Mouse (Mus musculus) kidney, embryonic 15.5 days (tissue): ENCODE data around the gene Aftph. TPM values are rescaled to one million over a fixed set of nuclear protein-coding genes. Genes with fewer than 3 reads are reported as not detected.
A peak's percentile ranks its signal among the peaks of the same experiment; 100 is the strongest.
"Not testable (repeated sequence)": the region's sequence is repeated elsewhere in the genome, so short reads cannot be mapped to it uniquely, and the experiment has no call there.

ENCODE experiments used
- ATAC-seq: fragments of 200-750 bp; cut with Nextera tagmentation; replicated peaks from 2 replicates; pipeline ENCODE4 v1.8.0; 2017; ENCODE audit warnings: moderate TSS enrichment; ENCODE audit not compliant: low FRiP score
- H3K27ac ChIP-seq: fragments of 300-500 bp; sonication (generic); 2 replicates; pipeline ENCODE4 v1.5.1; 2015; ENCODE audit warnings: mild to moderate bottlenecking, inconsistent platforms
- H3K27me3 ChIP-seq: fragments of 300-500 bp; sonication (generic); 2 replicates; pipeline ENCODE4 v1.6.1; 2015; ENCODE audit warnings: inconsistent platforms
- H3K36me3 ChIP-seq: fragments of 300-500 bp; sonication (generic); 2 replicates; pipeline ENCODE4 v1.6.1; 2015; ENCODE audit warnings: inconsistent platforms
- H3K4me1 ChIP-seq: fragments of 300-500 bp; sonication (generic); 2 replicates; pipeline ENCODE4 v1.6.1; 2015; ENCODE audit warnings: inconsistent platforms
- H3K4me2 ChIP-seq: fragments of 300-500 bp; sonication (generic); 2 replicates; pipeline ENCODE4 v1.6.1; 2015; ENCODE audit warnings: moderate library complexity, mild to moderate bottlenecking, inconsistent platforms
- H3K4me3 ChIP-seq: fragments of 300-500 bp; sonication (generic); replicated peaks from 2 replicates; pipeline ENCODE4 v1.5.1; 2015; ENCODE audit warnings: mild to moderate bottlenecking, inconsistent platforms
- H3K9ac ChIP-seq: fragments of 300-500 bp; sonication (generic); 2 replicates; pipeline ENCODE4 v1.6.1; 2015; ENCODE audit warnings: mild to moderate bottlenecking, inconsistent platforms
- H3K9me3 ChIP-seq: fragments of 300-500 bp; sonication (generic); replicated peaks from 2 replicates; pipeline ENCODE4 v1.6.1; 2016; ENCODE audit warnings: inconsistent platforms
- WGBS: fragments of 180-500 bp; shearing (Covaris S2); methylation state at CpG from one replicate; pipeline ENCODE4 v1.1.7; 2015; ENCODE audit warnings: mixed read lengths; 5-methylcytosine and 5-hydroxymethylcytosine counted together
- polyA plus RNA-seq: library from polyadenylated mRNA; unstranded; fragments of >200 nt; fragmentation: Nextera tagmentation; extraction: Ambion mirVana; gene quantifications from 2 replicates; pipeline ENCODE4 v1.2.1, GENCODE M21; 2015

Aftph gene
- polyA plus RNA-seq, 1 experiment from 2014 or later = 22.0 TPM

GRCm38 (mm10) chr11:20772642-20773041 is 31.3 kb upstream of the Aftph start:
- Histone ChIP-seq H3K4me2 (no peak overlapping the region), H3K9me3 (no peaks in the 10 kb centered on the region)
- WGBS = 45% methylated on average over 1 of the region's 1 CpGs

GRCm38 (mm10) chr11:20771827-20772226 is 30.4 kb upstream of the Aftph start:
- H3K9ac ChIP-seq, H3K4me3 ChIP-seq, H3K9me3 ChIP-seq, H3K4me2 ChIP-seq, H3K36me3 ChIP-seq, H3K27ac ChIP-seq, H3K27me3 ChIP-seq, H3K4me1 ChIP-seq, ATAC-seq: not testable (repeated sequence)
- 28% methylated on average over 9 of the region's 9 CpGs for WGBS

More at GRCm38 (mm10) chr11:20772642-20773041, 31.3 kb upstream of the Aftph start:
- no peaks in the 10 kb centered on the region for H3K36me3 ChIP-seq
- no peaks in the 10 kb centered on the region for H3K27me3 ChIP-seq
- no peak overlapping the region for H3K27ac ChIP-seq
- ATAC-seq = no peak
- no peaks in the 10 kb centered on the region for H3K4me1 ChIP-seq
- H3K9ac ChIP-seq = no peak overlapping the region
- H3K4me3 ChIP-seq = no peak overlapping the region

DNA sequence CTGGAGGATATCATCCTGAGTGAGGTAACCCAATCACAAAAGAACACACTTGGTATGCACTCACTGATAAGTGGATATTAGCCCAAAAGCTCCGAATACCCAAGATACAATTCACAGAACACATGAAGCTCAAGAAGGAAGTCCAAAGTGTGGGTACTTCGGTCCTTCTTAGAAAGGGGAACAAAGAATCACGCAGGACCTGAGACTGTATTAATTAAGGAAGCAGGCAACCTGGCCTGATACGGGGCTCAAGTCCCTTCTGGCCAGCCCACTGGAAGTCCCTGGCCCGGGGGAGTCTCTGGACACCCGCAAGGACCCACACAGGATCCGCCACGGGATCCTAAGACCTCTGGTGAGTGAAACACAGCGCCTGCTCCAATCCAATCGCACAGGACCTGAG is 20.6 kb upstream of the Aftph start:
- not testable (repeated sequence) for H3K4me1 ChIP-seq, H3K9me3 ChIP-seq, H3K4me2 ChIP-seq, H3K36me3 ChIP-seq, H3K27me3 ChIP-seq, ATAC-seq, H3K4me3 ChIP-seq, H3K9ac ChIP-seq, H3K27ac ChIP-seq
- WGBS = 94% methylated on average over 10 of the region's 10 CpGs

DNA sequence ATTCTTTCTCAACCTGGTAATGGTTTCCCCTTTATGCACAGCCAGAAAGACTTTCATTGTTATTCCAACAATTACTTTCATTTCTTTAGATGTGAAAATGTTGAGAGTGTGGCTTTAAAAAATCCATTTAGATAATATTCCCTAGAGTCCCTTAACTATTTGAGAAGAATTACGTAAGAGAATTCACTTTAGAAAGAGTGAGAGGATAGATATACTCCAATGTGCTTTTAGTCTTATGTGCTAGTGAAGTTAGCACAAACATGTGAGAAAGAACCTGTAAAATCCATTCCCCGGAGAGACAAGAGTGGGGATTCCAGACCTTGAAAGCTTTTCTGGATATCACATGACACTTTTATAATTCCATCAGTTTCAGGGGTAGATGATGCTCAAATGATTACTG is 9.2 kb upstream of the Aftph start:
- Histone ChIP-seq H3K27ac (no peak overlapping the region), H3K4me2 (no peak overlapping the region), H3K9ac (no peak overlapping the region), H3K4me3 (no peak overlapping the region), H3K27me3 (no peaks in the 10 kb centered on the region), H3K4me1 (no peaks in the 10 kb centered on the region), H3K36me3 (no peaks in the 10 kb centered on the region), H3K9me3 (peaks cover 5% of the 10 kb centered on the region; the same call in 1 of the 2 replicates)
- WGBS = 77% methylated on average over 2 of the region's 2 CpGs
- ATAC-seq = no peak

DNA sequence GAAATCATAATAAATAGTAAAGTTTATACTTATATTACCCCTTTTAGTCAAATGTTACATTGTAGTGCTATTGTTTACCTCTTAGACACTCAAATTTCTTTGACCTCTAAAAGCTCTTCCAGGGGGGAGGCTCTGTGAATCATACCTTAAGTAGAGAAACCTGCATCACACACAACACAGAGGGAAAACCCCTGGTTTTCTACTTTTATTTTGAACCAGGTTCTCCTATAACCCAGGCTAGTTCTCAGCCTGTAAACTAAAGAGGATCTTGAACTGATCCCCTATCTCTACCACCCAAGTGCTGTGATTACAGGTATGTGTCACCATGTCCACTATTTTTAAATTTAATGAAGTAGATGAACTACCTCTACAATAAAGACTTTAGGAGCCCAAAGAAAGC is 2.0 kb upstream of the Aftph start:
- no peak for ATAC-seq
- Histone ChIP-seq H3K4me3 (no peak overlapping the region), H3K9ac (no peak overlapping the region), H3K27me3 (no peaks in the 10 kb centered on the region), H3K4me2 (no peak overlapping the region), H3K4me1 (peaks cover 3% of the 10 kb centered on the region; the same call in 1 of the 2 replicates), H3K27ac (no peak overlapping the region), H3K9me3 (no peaks in the 10 kb centered on the region), H3K36me3 (no peaks in the 10 kb centered on the region)

DNA sequence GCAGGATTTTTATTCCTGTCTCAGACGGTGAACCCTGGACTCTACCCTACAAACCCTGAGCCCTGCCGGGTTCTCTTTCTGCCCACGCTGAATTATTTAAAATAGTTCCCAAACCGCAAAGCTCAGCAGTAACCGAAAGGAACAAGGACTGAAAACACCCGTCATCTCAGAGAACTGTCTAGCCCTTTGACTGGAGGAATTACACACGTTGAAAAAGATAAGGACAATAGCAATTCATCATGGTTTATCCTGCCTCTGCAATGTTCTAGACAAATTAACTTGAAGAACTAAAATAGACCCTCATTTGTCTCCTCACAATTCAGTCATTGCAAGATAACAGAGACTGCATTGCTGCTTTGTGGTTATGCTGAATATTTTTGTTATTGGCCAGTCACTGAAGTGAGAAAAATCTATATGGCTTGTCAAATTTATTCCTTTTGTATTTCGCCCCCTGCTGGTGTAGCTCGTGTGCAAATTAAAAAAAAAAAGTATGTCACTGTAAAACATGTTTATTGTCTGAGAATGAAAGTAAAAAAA is 1.0 kb upstream of the Aftph start:
- peak overlapping the region; percentile 89 for H3K4me3 ChIP-seq
- H3K9me3 ChIP-seq = no peaks in the 10 kb centered on the region
- peak overlapping the region; percentile 53 for H3K9ac ChIP-seq
- no peaks in the 10 kb centered on the region for H3K36me3 ChIP-seq
- ATAC-seq = 0 out of 2 replicates have a peak, but pooled peaks have one; percentile 12
- no peaks in the 10 kb centered on the region for H3K27me3 ChIP-seq
- H3K27ac ChIP-seq = peak overlapping the region; percentile 96
- under 1% methylated on average over 9 of the region's 9 CpGs for WGBS
- H3K4me2 ChIP-seq = peak overlapping the region; percentile 84
- peaks cover 3% of the 10 kb centered on the region; the same call in 1 of the 2 replicates for H3K4me1 ChIP-seq

DNA sequence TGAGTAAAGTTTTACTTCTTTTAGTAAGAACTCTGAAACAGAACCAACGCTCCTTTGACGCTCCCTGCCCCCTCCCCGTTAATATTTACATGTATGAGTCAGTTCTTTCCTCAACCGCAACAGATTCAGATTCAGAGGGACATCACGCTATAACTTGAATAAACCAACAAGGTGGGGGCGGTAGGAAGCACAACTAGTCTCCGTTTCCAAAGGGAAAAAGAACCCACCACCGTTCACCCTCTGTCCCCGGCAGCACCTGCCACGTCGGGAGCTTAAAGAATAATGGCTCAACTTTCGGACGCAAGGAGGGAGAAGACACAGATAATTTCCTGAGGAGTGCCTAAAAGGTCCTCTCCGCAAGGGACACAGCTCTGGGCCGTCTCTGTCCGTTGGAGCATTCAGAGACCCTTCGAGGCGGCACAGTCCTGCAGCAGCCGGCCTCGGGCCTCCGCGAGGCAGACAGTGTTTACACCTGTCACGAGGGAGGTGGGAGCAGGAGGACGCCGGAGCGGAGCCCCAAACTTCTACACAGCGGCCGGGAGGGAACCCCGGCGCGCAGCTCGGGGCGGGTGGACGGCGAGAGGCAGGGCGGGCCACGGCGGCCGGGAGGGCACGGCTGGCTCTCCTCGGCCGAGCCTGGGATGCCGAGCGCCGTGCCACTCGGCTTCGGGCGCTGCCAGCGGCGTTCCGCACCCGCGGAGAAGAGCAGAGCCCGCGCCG is 748 bp downstream of the Aftph start:
- H3K4me2 ChIP-seq = peak overlapping the region; percentile 84
- no peak; the same call in none of the 2 replicates for ATAC-seq
- peak overlapping the region; percentile 87 for H3K9ac ChIP-seq
- H3K27me3 ChIP-seq = no peaks in the 10 kb centered on the region
- no peaks in the 10 kb centered on the region for H3K9me3 ChIP-seq
- under 1% methylated on average over 56 of the region's 56 CpGs for WGBS
- H3K27ac ChIP-seq = peak overlapping the region; percentile 96
- peak overlapping the region; percentile 89 for H3K4me3 ChIP-seq
- no peaks in the 10 kb centered on the region for H3K36me3 ChIP-seq
- peaks cover 3% of the 10 kb centered on the region; the same call in 1 of the 2 replicates for H3K4me1 ChIP-seq

DNA sequence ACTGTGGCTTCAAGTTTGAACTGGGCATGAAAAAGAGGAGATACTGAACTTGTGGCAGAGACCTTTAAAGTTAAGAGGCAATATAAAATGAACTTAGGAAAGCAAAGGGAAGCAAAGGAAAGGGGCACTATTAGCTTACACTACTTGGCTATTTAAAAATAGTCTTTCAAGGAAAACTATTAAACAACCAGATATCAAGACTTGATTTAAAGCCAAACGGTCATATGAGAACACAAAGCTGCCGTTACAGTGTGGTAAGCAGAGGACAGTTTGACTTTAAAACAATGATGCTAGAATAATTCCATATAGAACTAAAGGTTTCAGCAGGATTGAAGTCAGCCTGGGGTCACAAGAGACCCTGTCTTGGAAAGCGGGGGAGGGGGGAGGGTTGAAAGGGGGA is 7.3 kb downstream of the Aftph start:
- no peak overlapping the region for H3K4me3 ChIP-seq
- no peak overlapping the region; the same call in 1 of the 2 replicates for H3K4me2 ChIP-seq
- peak overlapping the region; percentile 56 for H3K27ac ChIP-seq
- no peak for ATAC-seq
- no peaks in the 10 kb centered on the region for H3K36me3 ChIP-seq
- H3K9ac ChIP-seq = no peak overlapping the region
- peaks cover 13% of the 10 kb centered on the region for H3K4me1 ChIP-seq
- 40% methylated on average over 3 of the region's 3 CpGs for WGBS
- H3K27me3 ChIP-seq = no peaks in the 10 kb centered on the region
- H3K9me3 ChIP-seq = no peaks in the 10 kb centered on the region

DNA sequence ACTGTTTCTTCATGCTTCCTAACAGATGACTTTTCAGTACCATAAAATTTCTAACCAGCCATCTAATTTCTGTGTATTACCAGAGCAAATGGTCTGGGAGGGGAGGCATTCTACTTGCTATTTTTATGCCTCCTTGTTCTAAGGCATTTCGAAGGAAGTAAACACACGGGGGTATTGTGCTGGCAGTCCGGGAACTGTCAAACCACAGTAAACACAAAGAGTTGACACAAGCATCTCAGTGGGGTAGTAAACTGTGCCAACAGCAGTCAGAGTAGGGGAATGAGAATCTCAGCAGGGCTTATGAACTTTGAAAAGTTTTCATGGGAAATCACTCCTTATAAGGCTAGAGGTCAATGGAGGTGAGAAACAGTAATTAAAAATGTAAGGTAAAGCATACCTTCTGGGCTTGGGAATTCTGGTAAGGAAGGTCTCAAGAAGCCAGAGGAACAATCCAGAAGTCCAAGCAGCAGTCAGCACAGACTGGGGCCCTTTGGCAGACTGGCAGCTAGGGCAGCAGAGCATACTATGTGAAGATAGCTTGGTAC is 7.8 kb downstream of the Aftph start:
- ATAC-seq = no peak
- 49% methylated on average over 3 of the region's 3 CpGs for WGBS
- H3K4me3 ChIP-seq = no peak overlapping the region
- H3K9ac ChIP-seq = no peak overlapping the region
- H3K9me3 ChIP-seq = no peaks in the 10 kb centered on the region
- no peaks in the 10 kb centered on the region for H3K27me3 ChIP-seq
- H3K4me2 ChIP-seq = no peak overlapping the region
- peak overlapping the region; percentile 56; the same call in 1 of the 2 replicates for H3K27ac ChIP-seq
- no peaks in the 10 kb centered on the region for H3K36me3 ChIP-seq
- peaks cover 13% of the 10 kb centered on the region for H3K4me1 ChIP-seq

GRCm38 (mm10) chr11:20729403-20729802 is 12.0 kb downstream of the Aftph start:
- Histone ChIP-seq H3K36me3 (peaks cover 22% of the 10 kb centered on the region), H3K4me1 (peaks cover 9% of the 10 kb centered on the region), H3K9ac (no peak overlapping the region), H3K4me2 (no peak overlapping the region), H3K9me3 (no peaks in the 10 kb centered on the region), H3K27ac (no peak overlapping the region), H3K4me3 (no peak overlapping the region), H3K27me3 (no peaks in the 10 kb centered on the region)
- 84% methylated on average over 1 of the region's 1 CpGs for WGBS
- no peak for ATAC-seq

- H3K27ac ChIP-seq = no peak overlapping the region
- H3K4me1 ChIP-seq = no peaks in the 10 kb centered on the region
- no peak overlapping the region for H3K9ac ChIP-seq
- H3K4me2 ChIP-seq = no peak overlapping the region
- H3K27me3 ChIP-seq = no peaks in the 10 kb centered on the region
- ATAC-seq = no peak
- WGBS = 85% methylated on average over 2 of the region's 2 CpGs
- H3K9me3 ChIP-seq = no peaks in the 10 kb centered on the region
- peaks cover 22% of the 10 kb centered on the region for H3K36me3 ChIP-seq
- no peak overlapping the region for H3K4me3 ChIP-seq
Observed at GRCm38 (mm10) chr11:20728044-20728443, 13.3 kb downstream of the Aftph start.

GRCm38 (mm10) chr11:20723572-20723971 is 17.8 kb downstream of the Aftph start:
- Histone ChIP-seq H3K36me3 (peaks cover 35% of the 10 kb centered on the region), H3K4me1 (no peaks in the 10 kb centered on the region), H3K27me3 (no peaks in the 10 kb centered on the region), H3K27ac (no peak overlapping the region), H3K9ac (no peak overlapping the region), H3K4me2 (no peak overlapping the region), H3K4me3 (no peak overlapping the region), H3K9me3 (no peaks in the 10 kb centered on the region)
- whole genome bisulfite sequencing = 78% methylated on average over 5 of the region's 5 CpGs
- no peak for ATAC-seq
